ENCODE assay signal across 19 mouse cellular contexts in genomic region chr7:64773465-64773864, GRCm38 (mm10).
DNase-seq lines count a peak whose midpoint lies in the region; ATAC-seq and TF ChIP-seq lines count a peak whose summit lies in the region.
"Had no signal": no experiment of that assay in that cellular context is flagged by ENCODE, and none has a peak within 500 bp of the region (broad histone marks: within the 10 kb centered on the region; RNA-seq: fewer than 3 reads in every experiment).

No protein-coding gene starts in this region.

- DNase-seq in heart, postnatal 0 days (ENCODE audit: low spot score): no peak
- no peak for DNase-seq in heart, adult 8-10 months (ENCODE audit: low spot score)
- DNase-seq in liver, adult 2 months (ENCODE audit: extremely low read depth, low read depth, low spot score): peak; percentile 55
- DNase-seq in liver: no peak
- DNase-seq in brain, embryonic 14.5 days (ENCODE audit: low read depth): peak; percentile 39
- no peak for DNase-seq in Muller cell, postnatal 12 days (ENCODE audit: inconsistent ontology term)
- DNase-seq in layer of hippocampus, adult 9-10 months (ENCODE audit: low spot score): no peak
- DNase-seq: adrenal gland, postnatal 25 days; B cell, adult 2 months; cerebellum, adult 9-11 months; heart, adult 11 months; kidney, adult 8-10 months had no signal

- H3K4me1 ChIP-seq in heart, postnatal 0 days (ENCODE audit: control insufficient read depth, insufficient read depth): no peaks in the 10 kb centered on the region
- no peaks in the 10 kb centered on the region for H3K4me1 ChIP-seq in liver, adult 2 months (ENCODE audit: control insufficient read depth, insufficient read depth, low read length)
- peaks cover 52% of the 10 kb centered on the region for H3K4me1 ChIP-seq in E14TG2a.4 (replicated peaks; ENCODE audit: low read depth, low read length)
- H3K4me1 ChIP-seq: embryonic facial prominence, embryonic 12.5 days; heart, embryonic 15.5 days; midbrain, embryonic 12.5 days had no signal

- no peak overlapping the region for H3K4me3 ChIP-seq in heart, postnatal 0 days (ENCODE audit: low read depth, low read length)
- no peak overlapping the region for H3K4me3 ChIP-seq in liver, adult 2 months (ENCODE audit: insufficient read depth, low read depth, low read length)
- 0 out of 2 replicates have a peak overlapping the region, but pooled peaks have one; percentile 26 for H3K4me3 ChIP-seq in E14TG2a.4 (replicated peaks; ENCODE audit: low read length)
- H3K4me3 ChIP-seq: embryonic facial prominence, embryonic 12.5 days; heart, embryonic 15.5 days; hindbrain, embryonic 15.5 days; limb, embryonic 15.5 days; midbrain, embryonic 12.5 days; neural tube, embryonic 13.5 days had no signal

- H3K36me3 ChIP-seq in heart, postnatal 0 days (replicated peaks; ENCODE audit: control insufficient read depth, insufficient read depth, low read length): no peaks in the 10 kb centered on the region
- H3K36me3 ChIP-seq in liver, adult 2 months (ENCODE audit: control insufficient read depth, insufficient read depth, low read length): no peaks in the 10 kb centered on the region
- no peaks in the 10 kb centered on the region for H3K36me3 ChIP-seq in E14TG2a.4 (ENCODE audit: insufficient read depth, low read length)
- H3K36me3 ChIP-seq: embryonic facial prominence, embryonic 12.5 days; heart, embryonic 15.5 days; hindbrain, embryonic 15.5 days; limb, embryonic 15.5 days; midbrain, embryonic 12.5 days; neural tube, embryonic 13.5 days had no signal

- TF ChIP-seq EP300 in heart, postnatal 0 days (IDR thresholded peaks at IDR 0.05; ENCODE audit: low read depth): no peak

- H3K9ac ChIP-seq in heart, postnatal 0 days (replicated peaks; ENCODE audit: low read depth, low read length): no peak overlapping the region
- no peak overlapping the region for H3K9ac ChIP-seq in liver, adult 2 months (ENCODE audit: low read depth, low read length)
- H3K9ac ChIP-seq: embryonic facial prominence, embryonic 12.5 days; heart, embryonic 15.5 days; hindbrain, embryonic 15.5 days; limb, embryonic 15.5 days; midbrain, embryonic 12.5 days; neural tube, embryonic 13.5 days had no signal

- ATAC-seq in heart, postnatal 0 days (ENCODE audit: insufficient read depth, low read depth): no peak

- no peaks in the 10 kb centered on the region for H3K27me3 ChIP-seq in heart, postnatal 0 days (ENCODE audit: control insufficient read depth, insufficient read depth, low read length)
- no peaks in the 10 kb centered on the region for H3K27me3 ChIP-seq in liver, adult 2 months (ENCODE audit: control insufficient read depth, insufficient read depth, low read length)
- no peaks in the 10 kb centered on the region for H3K27me3 ChIP-seq in E14TG2a.4 (ENCODE audit: insufficient read depth, low read length)
- H3K27me3 ChIP-seq: heart, embryonic 15.5 days; hindbrain, embryonic 15.5 days; limb, embryonic 15.5 days; midbrain, embryonic 12.5 days; neural tube, embryonic 13.5 days had no signal

- WGBS in heart, postnatal 0 days: 42% methylated on average over 10 of the region's 10 CpGs
- WGBS in liver, adult 2 months: 44% methylated on average over 10 of the region's 10 CpGs

- H3K79me2 ChIP-seq in liver, adult 2 months (ENCODE audit: control insufficient read depth, insufficient read depth, low read length): no peaks in the 10 kb centered on the region

- H3K27ac ChIP-seq in heart, postnatal 0 days (ENCODE audit: low read depth): no peak overlapping the region
- no peak overlapping the region for H3K27ac ChIP-seq in liver, adult 2 months (replicated peaks; ENCODE audit: insufficient read depth, low read depth, low read length)
- H3K27ac ChIP-seq: embryonic facial prominence, embryonic 12.5 days; heart, embryonic 15.5 days; hindbrain, embryonic 15.5 days; limb, embryonic 15.5 days; midbrain, embryonic 12.5 days; neural tube, embryonic 13.5 days had no signal

- H3K4me2 ChIP-seq in heart, postnatal 0 days (ENCODE audit: low read depth, low read length): no peak overlapping the region
- H3K4me2 ChIP-seq: embryonic facial prominence, embryonic 12.5 days; heart, embryonic 15.5 days; hindbrain, embryonic 15.5 days; limb, embryonic 15.5 days; midbrain, embryonic 12.5 days; neural tube, embryonic 13.5 days had no signal

- peak; percentile 14; the same call in 1 of the 2 replicates for TF ChIP-seq CTCF in heart, postnatal 0 days (IDR thresholded peaks at IDR 0.05; ENCODE audit: low read depth)
- peak; percentile 68 for TF ChIP-seq CTCF in liver, adult 2 months (IDR thresholded peaks at IDR 0.05; ENCODE audit: low read depth, low read length)
- no peak for TF ChIP-seq CTCF in E14TG2a.4 (conservative IDR thresholded peaks at IDR 0.05; ENCODE audit: low read length)
- peak; percentile 44; the same call in 1 of the 2 replicates for TF ChIP-seq CTCF in brain, embryonic 14.5 days (IDR thresholded peaks at IDR 0.05; ENCODE audit: borderline replicate concordance, extremely low read depth, insufficient read depth, insufficient read length)

- no peak for TF ChIP-seq POLR2A in liver, adult 2 months (IDR thresholded peaks at IDR 0.05; ENCODE audit: extremely low read depth, insufficient read depth, low read length)
- TF ChIP-seq POLR2A in brain, embryonic 14.5 days (IDR thresholded peaks at IDR 0.05; ENCODE audit: borderline replicate concordance, extremely low read depth, insufficient read depth, insufficient read length, poor library complexity, severe bottlenecking): no peak

- H3K9me3 ChIP-seq in heart, postnatal 0 days (replicated peaks; ENCODE audit: control insufficient read depth, low read length): no peaks in the 10 kb centered on the region
- no peaks in the 10 kb centered on the region for H3K9me3 ChIP-seq in E14TG2a.4 (ENCODE audit: low read length)
- H3K9me3 ChIP-seq: embryonic facial prominence, embryonic 12.5 days; heart, embryonic 15.5 days; hindbrain, embryonic 15.5 days; limb, embryonic 15.5 days; midbrain, embryonic 12.5 days; neural tube, embryonic 13.5 days had no signal

Comparison
In these comparisons a context has a peak if more than half of its experiments do, and no peak if none do; other contexts are left out.
1. DNase-seq: peak in liver, adult 2 months (single experiment) and brain, embryonic 14.5 days (single experiment); none in heart, postnatal 0 days (single experiment), heart, adult 8-10 months (single experiment), liver (single experiment), Muller cell, postnatal 12 days (single experiment) and layer of hippocampus, adult 9-10 months (single experiment).